Mouse (Mus musculus) forebrain, postnatal 0 days (tissue): ENCODE measurements around the gene Enpep. TPM values are rescaled to one million over a fixed set of nuclear protein-coding genes. Genes with fewer than 3 reads are reported as not detected.

Experiments
- ATAC-seq: fragments of 200-750 bp; cut with Nextera tagmentation; 2 replicates; pipeline ENCODE4 v1.8.0; 2017; ENCODE audit warnings: mild to moderate bottlenecking, moderate library complexity
- DNase-seq: peaks from one replicate; pipeline ENCODE4 v3.0.0-alpha.2; 2015
- H3K27ac ChIP-seq: fragments of 300-500 bp; sonication (generic); 2 replicates; pipeline ENCODE4 v1.5.1; 2014; ENCODE audit warnings: low read depth, mild to moderate bottlenecking, antibody characterized with exemption, low read length, moderate library complexity, mixed read lengths
- H3K27me3 ChIP-seq: fragments of 300-500 bp; sonication (generic); 2 replicates; pipeline ENCODE4 v1.6.1; 2014; ENCODE audit warnings: mild to moderate bottlenecking, low read length, mixed read lengths; ENCODE audit not compliant: insufficient read depth
- H3K36me3 ChIP-seq: fragments of 300-500 bp; sonication (generic); 2 replicates; pipeline ENCODE4 v1.6.1; 2014; ENCODE audit warnings: mild to moderate bottlenecking, moderate library complexity; ENCODE audit not compliant: insufficient read depth
- H3K4me1 ChIP-seq: fragments of 300-500 bp; sonication (generic); 2 replicates; pipeline ENCODE4 v1.6.1; 2014; ENCODE audit warnings: antibody characterized with exemption; ENCODE audit not compliant: insufficient read depth
- H3K4me2 ChIP-seq: fragments of 300-500 bp; sonication (generic); 2 replicates; pipeline ENCODE4 v1.6.1; 2014; ENCODE audit warnings: low read depth, mild to moderate bottlenecking, moderate library complexity
- H3K4me3 ChIP-seq: fragments of 300-500 bp; sonication (generic); 2 replicates; pipeline ENCODE4 v1.5.1; 2014; ENCODE audit warnings: low read depth, low read length, mixed read lengths
- H3K9ac ChIP-seq: fragments of 300-500 bp; sonication (generic); 2 replicates; pipeline ENCODE4 v1.6.1; 2014; ENCODE audit warnings: mild to moderate bottlenecking
- H3K9me3 ChIP-seq: fragments of 300-500 bp; sonication (generic); 2 replicates; pipeline ENCODE4 v1.6.1; 2016; ENCODE audit warnings: low read length
- CTCF ChIP-seq: sonication (generic); IDR thresholded peaks from 2 replicates; pipeline ENCODE4 v1.5.1; 2016; ENCODE audit warnings: antibody characterized with exemption, control low read depth, low read depth
- WGBS: fragments of 180-500 bp; shearing (Covaris S2); extraction: QIAGEN DNeasy Blood & Tissue Kit; methylation state at CpG from one replicate; pipeline ENCODE4 v1.1.7; 2014; 5-methylcytosine and 5-hydroxymethylcytosine counted together
- polyA plus RNA-seq: library from polyadenylated mRNA; unstranded; fragments of >200 nt; fragmentation: Nextera tagmentation; extraction: Ambion mirVana; gene quantifications from 2 replicates; pipeline ENCODE4 v1.2.1, GENCODE M21; 2015
- total RNA-seq: library from RNA; depleted of rRNA; stranded (reverse); fragments of >200 nt; gene quantifications from 2 replicates; pipeline ENCODE4 v1.2.3, GENCODE M21; 2014

Enpep gene
- total and polyA plus RNA-seq, 2 experiments from 2014 or later, result 1.5 to 5.7 TPM

DNA sequence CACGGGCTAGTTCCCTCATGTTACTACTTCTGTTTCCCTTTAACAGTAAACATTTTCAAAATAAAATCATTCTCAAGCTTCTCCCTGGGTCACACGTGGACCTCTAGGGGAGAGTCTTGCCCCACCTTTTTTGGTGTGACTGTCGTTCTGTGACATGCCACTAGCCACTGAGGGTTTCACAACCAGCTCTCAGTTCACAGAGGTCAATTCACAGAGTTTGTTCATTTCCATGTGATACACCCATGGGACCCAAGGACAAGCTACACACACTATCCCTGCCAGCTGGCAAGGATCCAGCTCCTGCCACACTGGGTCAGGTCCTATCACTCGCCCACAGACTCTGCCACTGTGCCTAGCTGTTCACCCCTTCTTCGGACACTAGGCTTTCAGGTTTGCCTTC is 35.5 kb downstream of the Enpep start:
- 78% methylated on average over 5 of the region's 5 CpGs for WGBS
- H3K4me3 ChIP-seq, result no peak overlapping the region
- H3K27ac ChIP-seq, result no peak overlapping the region
- H3K27me3 ChIP-seq, result no peaks in the 10 kb centered on the region
- no peaks in the 10 kb centered on the region for H3K36me3 ChIP-seq
- no peaks in the 10 kb centered on the region for H3K4me1 ChIP-seq
- DNase-seq (no peak), ATAC-seq (no peak)
- no peak overlapping the region for H3K4me2 ChIP-seq
- TF ChIP-seq CTCF, result no peak
- no peak overlapping the region for H3K9ac ChIP-seq
- H3K9me3 ChIP-seq, result no peaks in the 10 kb centered on the region

DNA sequence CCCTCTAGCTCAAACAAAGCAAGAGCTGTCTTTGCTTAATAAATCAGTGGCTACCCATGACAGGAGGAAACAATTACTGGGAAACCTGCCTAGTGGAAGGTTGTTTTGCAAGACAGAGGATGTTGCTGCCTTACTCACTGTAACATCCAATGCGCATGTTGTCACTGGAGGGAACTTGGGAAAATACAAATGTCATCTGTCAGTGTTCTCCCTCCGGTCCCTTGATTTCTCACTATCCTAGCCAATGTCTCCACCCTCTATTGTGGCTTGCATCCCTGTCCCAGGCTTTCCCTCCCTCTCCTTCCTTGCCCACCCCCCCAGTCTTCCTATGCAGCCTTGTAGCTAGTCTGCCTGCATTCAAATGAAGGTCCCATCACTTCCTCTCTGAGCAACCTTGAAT is 36.6 kb downstream of the Enpep start:
- no peaks in the 10 kb centered on the region for H3K4me1 ChIP-seq
- no peak overlapping the region for H3K9ac ChIP-seq
- H3K4me2 ChIP-seq, result no peak overlapping the region
- ATAC-seq (no peak), DNase-seq (no peak)
- no peak for TF ChIP-seq CTCF
- H3K27me3 ChIP-seq, result no peaks in the 10 kb centered on the region
- no peak overlapping the region for H3K27ac ChIP-seq
- no peak overlapping the region for H3K4me3 ChIP-seq
- 68% methylated on average over 2 of the region's 2 CpGs for WGBS
- no peaks in the 10 kb centered on the region for H3K9me3 ChIP-seq
- no peaks in the 10 kb centered on the region for H3K36me3 ChIP-seq

DNA sequence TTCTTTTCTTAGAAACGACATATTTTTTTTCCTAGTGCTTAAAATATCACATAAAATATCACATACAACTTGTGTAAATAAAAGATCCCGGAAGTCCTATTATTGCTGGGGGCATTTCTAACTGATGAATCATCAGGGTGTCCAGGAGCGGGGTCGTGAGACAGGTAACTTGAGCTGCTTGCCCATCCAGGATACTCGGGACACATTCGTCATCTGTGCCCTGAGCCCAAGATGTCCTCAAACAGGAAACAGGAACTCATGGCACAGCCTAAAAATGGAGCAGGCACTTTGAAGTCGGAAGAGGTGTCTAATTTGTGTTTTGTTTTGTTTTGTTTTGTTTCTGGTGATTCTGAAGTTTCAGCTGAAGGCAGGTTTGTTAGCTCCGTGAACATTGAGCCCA is 43.0 kb downstream of the Enpep start:
- Histone ChIP-seq H3K9me3 (no peaks in the 10 kb centered on the region), H3K4me1 (no peaks in the 10 kb centered on the region), H3K27me3 (no peaks in the 10 kb centered on the region), H3K4me2 (no peak overlapping the region), H3K9ac (no peak overlapping the region), H3K36me3 (no peaks in the 10 kb centered on the region), H3K4me3 (no peak overlapping the region), H3K27ac (no peak overlapping the region)
- WGBS, result 82% methylated on average over 8 of the region's 8 CpGs
- ATAC-seq (no peak), DNase-seq (no peak)
- TF ChIP-seq CTCF, result no peak

DNA sequence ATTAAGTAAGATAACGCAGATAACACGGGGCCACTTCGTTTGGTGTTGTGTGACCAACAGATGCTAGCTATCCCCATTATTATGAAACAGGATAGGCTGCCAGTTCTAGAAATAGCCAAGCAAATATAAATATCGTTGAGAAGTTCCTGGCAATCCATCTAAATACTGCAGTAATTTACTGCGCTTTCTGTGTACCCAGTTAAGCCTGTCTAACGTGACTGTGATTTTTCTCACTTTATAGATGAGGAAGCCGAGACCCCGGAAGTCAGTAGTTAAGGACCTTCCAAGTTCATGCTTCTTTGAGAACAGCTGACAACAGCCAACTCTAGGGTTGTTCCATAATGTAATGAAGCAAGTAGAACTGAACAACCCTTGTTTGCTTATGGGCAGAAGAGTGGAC is 45.4 kb downstream of the Enpep start:
- Histone ChIP-seq H3K4me1 (no peaks in the 10 kb centered on the region), H3K9me3 (no peaks in the 10 kb centered on the region), H3K4me2 (no peak overlapping the region), H3K9ac (no peak overlapping the region), H3K27ac (no peak overlapping the region), H3K4me3 (no peak overlapping the region), H3K27me3 (no peaks in the 10 kb centered on the region), H3K36me3 (no peaks in the 10 kb centered on the region)
- no peak for ATAC-seq
- WGBS, result 83% methylated on average over 8 of the region's 8 CpGs
- DNase-seq, result no peak
- no peak for TF ChIP-seq CTCF

DNA sequence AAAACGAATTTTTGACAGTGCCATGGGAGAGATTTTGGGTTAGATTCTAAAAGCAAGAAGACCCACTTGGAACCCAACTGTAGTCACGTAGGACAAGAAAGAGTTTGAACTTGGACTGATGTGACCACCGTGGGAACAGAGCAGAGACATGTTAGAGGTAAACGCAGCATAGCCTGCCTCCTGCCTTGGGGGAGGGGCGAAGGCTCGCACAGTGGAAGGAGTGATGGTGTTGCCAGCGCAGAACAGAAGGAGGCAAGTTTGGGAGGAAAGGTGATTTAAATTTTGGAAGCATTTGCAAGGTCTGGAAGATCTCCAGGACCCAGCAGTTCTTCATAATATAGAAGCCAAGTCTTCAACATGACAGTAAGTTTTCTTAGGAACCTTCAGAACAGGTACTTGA is 46.1 kb downstream of the Enpep start:
- no peaks in the 10 kb centered on the region for H3K36me3 ChIP-seq
- H3K27ac ChIP-seq, result no peak overlapping the region
- H3K9me3 ChIP-seq, result no peaks in the 10 kb centered on the region
- H3K4me2 ChIP-seq, result no peak overlapping the region
- no peak for TF ChIP-seq CTCF
- no peak for ATAC-seq
- 68% methylated on average over 7 of the region's 7 CpGs for WGBS
- no peak overlapping the region for H3K4me3 ChIP-seq
- H3K4me1 ChIP-seq, result no peaks in the 10 kb centered on the region
- H3K9ac ChIP-seq, result no peak overlapping the region
- H3K27me3 ChIP-seq, result no peaks in the 10 kb centered on the region
- no peak for DNase-seq

DNA sequence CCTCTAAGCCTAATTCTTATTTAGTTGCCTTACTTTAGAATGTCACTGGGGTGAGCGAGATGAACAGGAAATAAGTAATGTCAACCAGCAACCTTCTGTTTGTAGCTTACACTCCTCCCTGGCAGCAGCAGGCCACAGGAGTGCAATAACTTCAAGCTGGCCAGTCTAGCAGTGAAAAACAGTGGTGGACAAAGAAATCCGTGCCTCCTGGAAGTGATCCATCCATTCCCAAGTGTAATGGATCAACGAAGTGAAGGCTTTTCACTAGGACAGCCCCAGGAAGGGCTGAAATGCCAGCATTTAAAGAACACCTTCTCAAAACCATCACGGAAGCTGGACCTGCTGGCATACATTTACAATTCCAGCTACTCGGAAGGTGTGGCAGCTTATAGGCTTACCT is 48.2 kb downstream of the Enpep start:
- Histone ChIP-seq H3K4me3 (no peak overlapping the region), H3K9ac (no peak overlapping the region), H3K4me2 (no peak overlapping the region), H3K27ac (no peak overlapping the region), H3K27me3 (no peaks in the 10 kb centered on the region), H3K36me3 (no peaks in the 10 kb centered on the region), H3K4me1 (no peaks in the 10 kb centered on the region), H3K9me3 (no peaks in the 10 kb centered on the region)
- no peak for DNase-seq
- WGBS, result 87% methylated on average over 5 of the region's 5 CpGs
- ATAC-seq, result no peak
- TF ChIP-seq CTCF, result no peak

DNA sequence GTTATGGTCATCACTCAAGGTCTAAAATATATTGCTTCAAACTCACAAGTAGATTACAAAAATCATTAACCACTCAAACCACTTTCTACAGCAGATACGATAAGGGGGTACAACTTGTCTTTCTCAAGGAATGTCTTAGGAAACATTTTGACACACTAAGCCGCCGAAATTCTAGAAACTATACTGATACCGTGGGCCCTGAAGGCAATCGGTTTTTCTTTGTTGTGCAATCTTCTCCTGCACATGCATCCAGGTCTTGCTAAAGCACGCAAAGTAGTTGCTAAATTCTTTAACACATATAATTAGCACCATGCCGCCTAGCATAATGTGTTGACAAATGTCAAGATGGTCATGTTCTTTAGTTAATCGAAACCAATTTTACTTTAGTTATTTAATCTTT is 53.1 kb downstream of the Enpep start:
- no peak for TF ChIP-seq CTCF
- no peaks in the 10 kb centered on the region for H3K4me1 ChIP-seq
- ATAC-seq, result no peak
- H3K27me3 ChIP-seq, result no peaks in the 10 kb centered on the region
- no peak overlapping the region for H3K9ac ChIP-seq
- no peak for DNase-seq
- H3K9me3 ChIP-seq, result no peaks in the 10 kb centered on the region
- H3K36me3 ChIP-seq, result no peaks in the 10 kb centered on the region
- no peak overlapping the region for H3K4me3 ChIP-seq
- 92% methylated on average over 8 of the region's 8 CpGs for WGBS
- H3K27ac ChIP-seq, result no peak overlapping the region
- no peak overlapping the region for H3K4me2 ChIP-seq

DNA sequence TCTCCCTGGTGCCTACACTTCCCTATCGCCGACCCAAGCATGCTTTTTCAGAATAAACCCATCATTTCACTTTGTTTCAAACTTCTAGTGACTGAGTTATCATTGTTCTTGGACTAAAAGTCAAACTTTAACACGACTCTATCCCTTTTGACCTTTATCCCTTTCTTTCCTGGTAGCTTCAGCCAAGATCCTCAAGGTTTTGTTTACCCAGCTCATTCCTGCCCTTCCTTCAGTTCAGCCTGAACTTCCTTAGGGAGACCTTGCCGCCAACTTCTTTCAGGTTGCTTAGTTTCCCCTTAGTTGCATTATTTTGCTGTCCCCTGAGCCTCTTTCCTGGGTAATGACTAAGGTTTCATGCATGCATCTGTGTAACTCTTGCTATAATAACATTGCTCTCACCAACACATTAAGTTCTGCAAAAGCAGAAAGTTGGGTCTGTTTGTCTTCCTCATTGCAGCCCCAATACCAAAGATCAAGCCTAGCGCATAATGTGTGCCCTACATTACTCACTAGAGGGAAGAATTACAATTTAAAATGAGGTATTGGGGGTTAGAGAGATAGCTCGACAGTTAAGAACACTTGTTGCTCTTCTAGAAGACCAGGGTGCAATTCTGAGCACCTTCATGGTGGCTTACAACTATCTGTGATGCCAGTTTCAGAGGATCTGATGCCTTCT is 59.2 kb downstream of the Enpep start:
- H3K4me2 ChIP-seq, result no peak overlapping the region
- no peak overlapping the region for H3K9ac ChIP-seq
- no peak for TF ChIP-seq CTCF
- 83% methylated on average over 6 of the region's 6 CpGs for WGBS
- H3K36me3 ChIP-seq, result no peaks in the 10 kb centered on the region
- no peaks in the 10 kb centered on the region for H3K4me1 ChIP-seq
- H3K9me3 ChIP-seq, result no peaks in the 10 kb centered on the region
- no peak for DNase-seq
- H3K27me3 ChIP-seq, result no peaks in the 10 kb centered on the region
- H3K4me3 ChIP-seq, result no peak overlapping the region
- H3K27ac ChIP-seq, result no peak overlapping the region
- ATAC-seq, result no peak
